Mouse (Mus musculus): ENCODE results near the gene Ghr. TPM values are rescaled to one million over a fixed set of nuclear protein-coding genes. Genes with fewer than 3 reads are reported as not detected.
A peak's percentile ranks its signal among the peaks of the same experiment; 100 is the strongest.

The Ghr gene
- polyA plus RNA-seq, 1 experiment from 2014 or later: 72.0 TPM

- Histone ChIP-seq H3K9me3 (replicated peaks) (no peaks in the 10 kb centered on the region), H3K4me3 (replicated peaks) (no peak overlapping the region), H3K27ac (no peak overlapping the region), H3K27me3 (no peaks in the 10 kb centered on the region), H3K36me3 (no peaks in the 10 kb centered on the region), H3K9ac (no peak overlapping the region), H3K4me2 (no peak overlapping the region), H3K4me1 (peaks cover 17% of the 10 kb centered on the region)
- ATAC-seq (replicated peaks; ENCODE audit: low FRiP score): no peak
- WGBS: 60% methylated on average over 3 of the region's 3 CpGs
These were observed 145.9 kb downstream of the Ghr start for GRCm38 (mm10) chr15:3437381-3437780.

GRCm38 (mm10) chr15:3435637-3436036 lies 147.7 kb downstream of the Ghr start:
- Histone ChIP-seq H3K9ac (no peak overlapping the region), H3K9me3 (replicated peaks) (no peaks in the 10 kb centered on the region), H3K27me3 (no peaks in the 10 kb centered on the region), H3K36me3 (no peaks in the 10 kb centered on the region), H3K4me1 (peaks cover 17% of the 10 kb centered on the region), H3K4me2 (no peak overlapping the region), H3K4me3 (replicated peaks) (no peak overlapping the region), H3K27ac (peak overlapping the region; percentile 58; the same call in 1 of the 2 replicates)
- no peak; the same call in 1 of the 2 replicates for ATAC-seq (replicated peaks; ENCODE audit: low FRiP score)
- WGBS: 8% methylated on average over 4 of the region's 4 CpGs

- Histone ChIP-seq H3K36me3 (no peaks in the 10 kb centered on the region), H3K27ac (no peak overlapping the region), H3K4me2 (no peak overlapping the region), H3K27me3 (no peaks in the 10 kb centered on the region), H3K4me1 (peaks cover 17% of the 10 kb centered on the region), H3K9me3 (replicated peaks) (no peaks in the 10 kb centered on the region), H3K9ac (no peak overlapping the region), H3K4me3 (replicated peaks) (no peak overlapping the region)
- WGBS: 84% methylated on average over 3 of the region's 3 CpGs
- no peak for ATAC-seq (replicated peaks; ENCODE audit: low FRiP score)
These were observed 148.8 kb downstream of the Ghr start for GRCm38 (mm10) chr15:3434461-3434860.

- Histone ChIP-seq H3K4me3 (replicated peaks) (no peak overlapping the region), H3K36me3 (no peaks in the 10 kb centered on the region), H3K27me3 (no peaks in the 10 kb centered on the region), H3K27ac (peak overlapping the region; percentile 75), H3K4me1 (peaks cover 21% of the 10 kb centered on the region), H3K9me3 (replicated peaks) (no peaks in the 10 kb centered on the region), H3K4me2 (no peak overlapping the region), H3K9ac (no peak overlapping the region)
- peak; percentile 80 for ATAC-seq (replicated peaks; ENCODE audit: low FRiP score)
- 28% methylated on average over 7 of the region's 7 CpGs for WGBS
These were observed 150.0 kb downstream of the Ghr start for GRCm38 (mm10) chr15:3433281-3433680.

DNA sequence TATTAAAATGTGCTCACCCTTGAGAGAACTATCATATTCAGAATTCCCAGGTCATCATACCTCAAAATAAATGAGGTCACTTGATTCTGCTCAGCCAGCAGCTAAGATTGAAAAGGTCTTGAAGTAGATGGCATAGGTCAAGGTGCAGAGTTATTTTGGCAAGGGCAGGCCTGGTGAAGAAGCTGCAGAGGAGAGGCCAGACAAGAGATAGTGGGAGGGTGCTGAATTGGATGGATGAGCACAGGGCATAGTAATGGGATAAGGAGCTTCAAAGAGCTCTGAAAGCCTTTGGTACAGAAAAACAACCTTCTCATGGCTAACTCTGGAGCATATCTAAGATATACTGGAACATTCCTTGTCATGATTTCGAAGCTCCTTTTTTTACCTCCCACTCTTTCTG lies 150.5 kb downstream of the Ghr start:
- peaks cover 21% of the 10 kb centered on the region for H3K4me1 ChIP-seq
- H3K4me3 ChIP-seq (replicated peaks): no peak overlapping the region
- 0 out of 2 replicates have a peak overlapping the region, but pooled peaks have one; percentile 75 for H3K27ac ChIP-seq
- H3K36me3 ChIP-seq: no peaks in the 10 kb centered on the region
- peak; percentile 44; the same call in 1 of the 2 replicates for ATAC-seq (replicated peaks; ENCODE audit: low FRiP score)
- no peak overlapping the region for H3K9ac ChIP-seq
- H3K4me2 ChIP-seq: no peak overlapping the region
- no peaks in the 10 kb centered on the region for H3K9me3 ChIP-seq (replicated peaks)
- WGBS: 52% methylated on average over 1 of the region's 1 CpGs
- H3K27me3 ChIP-seq: no peaks in the 10 kb centered on the region

- Histone ChIP-seq H3K9me3 (replicated peaks) (no peaks in the 10 kb centered on the region), H3K4me3 (replicated peaks) (no peak overlapping the region), H3K4me1 (peaks cover 17% of the 10 kb centered on the region), H3K27ac (0 out of 2 replicates have a peak overlapping the region, but pooled peaks have one; percentile 22), H3K36me3 (no peaks in the 10 kb centered on the region), H3K27me3 (no peaks in the 10 kb centered on the region), H3K4me2 (no peak overlapping the region), H3K9ac (no peak overlapping the region)
- ATAC-seq (replicated peaks; ENCODE audit: low FRiP score): peak; percentile 82
These were observed 153.9 kb downstream of the Ghr start for GRCm38 (mm10) chr15:3429417-3429816.

- H3K4me3 ChIP-seq (replicated peaks): no peak overlapping the region
- H3K4me1 ChIP-seq: peaks cover 17% of the 10 kb centered on the region
- ATAC-seq (replicated peaks; ENCODE audit: low FRiP score): no peak
- H3K9ac ChIP-seq: no peak overlapping the region
- no peaks in the 10 kb centered on the region for H3K9me3 ChIP-seq (replicated peaks)
- H3K36me3 ChIP-seq: no peaks in the 10 kb centered on the region
- H3K27ac ChIP-seq: 0 out of 2 replicates have a peak overlapping the region, but pooled peaks have one; percentile 22
- H3K4me2 ChIP-seq: no peak overlapping the region
- 75% methylated on average over 5 of the region's 5 CpGs for WGBS
- no peaks in the 10 kb centered on the region for H3K27me3 ChIP-seq
These were observed 154.3 kb downstream of the Ghr start for GRCm38 (mm10) chr15:3429001-3429400.

GRCm38 (mm10) chr15:3426401-3426800 lies 156.9 kb downstream of the Ghr start:
- Histone ChIP-seq H3K4me1 (0 out of 2 replicates have a peak, but pooled peaks cover 6% of the 10 kb centered on the region), H3K4me3 (replicated peaks) (no peak overlapping the region), H3K9me3 (replicated peaks) (no peaks in the 10 kb centered on the region), H3K36me3 (no peaks in the 10 kb centered on the region), H3K27ac (no peak overlapping the region), H3K4me2 (no peak overlapping the region), H3K27me3 (no peaks in the 10 kb centered on the region), H3K9ac (no peak overlapping the region)
- 28% methylated on average over 4 of the region's 4 CpGs for WGBS
- ATAC-seq (replicated peaks; ENCODE audit: low FRiP score): no peak

- 73% methylated on average over 4 of the region's 4 CpGs for WGBS
- Histone ChIP-seq H3K4me2 (no peak overlapping the region), H3K27ac (no peak overlapping the region), H3K9ac (no peak overlapping the region), H3K27me3 (no peaks in the 10 kb centered on the region), H3K9me3 (replicated peaks) (no peaks in the 10 kb centered on the region), H3K4me3 (replicated peaks) (no peak overlapping the region), H3K4me1 (0 out of 2 replicates have a peak, but pooled peaks cover 3% of the 10 kb centered on the region), H3K36me3 (no peaks in the 10 kb centered on the region)
- no peak for ATAC-seq (replicated peaks; ENCODE audit: low FRiP score)
These were observed 160.1 kb downstream of the Ghr start for GRCm38 (mm10) chr15:3423177-3423576.

GRCm38 (mm10) chr15:3417699-3418098 lies 165.6 kb downstream of the Ghr start:
- Histone ChIP-seq H3K4me3 (replicated peaks) (no peak overlapping the region), H3K4me1 (no peaks in the 10 kb centered on the region), H3K36me3 (no peaks in the 10 kb centered on the region), H3K27ac (no peak overlapping the region), H3K9me3 (replicated peaks) (no peaks in the 10 kb centered on the region), H3K4me2 (no peak overlapping the region), H3K27me3 (no peaks in the 10 kb centered on the region), H3K9ac (no peak overlapping the region)
- 90% methylated on average over 3 of the region's 3 CpGs for WGBS
- ATAC-seq (replicated peaks; ENCODE audit: low FRiP score): no peak

DNA sequence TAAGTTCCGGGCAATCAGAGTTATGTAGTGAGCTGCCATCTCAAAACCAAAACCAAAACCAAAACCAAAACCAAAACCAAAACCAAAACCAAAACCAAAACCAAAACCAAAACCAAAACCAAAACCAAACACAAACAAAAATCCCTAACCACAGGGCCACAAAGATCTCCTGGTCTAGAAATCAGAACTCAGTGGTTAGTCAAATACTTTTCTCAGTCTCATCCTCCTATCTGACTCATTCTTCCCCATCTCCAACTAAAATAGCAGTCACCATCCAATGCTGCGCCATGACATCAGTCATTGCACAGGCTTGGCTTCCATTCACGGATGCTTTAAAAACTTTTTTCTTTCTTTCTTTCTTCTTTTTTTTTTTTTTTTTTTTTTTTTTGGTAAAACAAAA lies 170.2 kb downstream of the Ghr start:
- Histone ChIP-seq H3K36me3 (no peaks in the 10 kb centered on the region), H3K27me3 (no peaks in the 10 kb centered on the region), H3K9me3 (replicated peaks) (no peaks in the 10 kb centered on the region), H3K4me1 (no peaks in the 10 kb centered on the region), H3K27ac (no peak overlapping the region), H3K4me3 (replicated peaks) (no peak overlapping the region), H3K9ac (no peak overlapping the region), H3K4me2 (no peak overlapping the region)
- WGBS: 94% methylated on average over 3 of the region's 3 CpGs
- ATAC-seq (replicated peaks; ENCODE audit: low FRiP score): no peak

DNA sequence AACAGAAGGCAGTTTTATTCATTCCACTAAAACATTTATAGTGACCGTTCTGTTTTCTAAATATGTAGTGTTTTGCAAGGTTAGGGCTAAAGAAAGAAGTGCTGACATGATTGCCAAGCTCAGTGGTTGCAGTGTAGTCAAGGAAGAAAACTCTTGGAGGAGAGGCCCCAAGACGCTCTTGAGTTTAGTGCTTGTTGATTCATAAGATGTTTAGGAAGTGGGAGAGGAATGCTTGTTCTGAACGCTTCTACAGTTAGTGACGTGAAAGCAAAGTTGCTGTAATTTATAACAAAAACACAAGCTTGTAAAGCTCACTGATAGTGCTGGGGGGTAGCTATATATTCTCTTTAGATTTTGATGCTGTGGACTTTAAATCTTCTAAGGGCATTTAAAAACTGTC lies 174.8 kb downstream of the Ghr start:
- no peak overlapping the region for H3K4me2 ChIP-seq
- 48% methylated on average over 4 of the region's 4 CpGs for WGBS
- H3K4me3 ChIP-seq (replicated peaks): no peak overlapping the region
- H3K27ac ChIP-seq: no peak overlapping the region
- no peak overlapping the region for H3K9ac ChIP-seq
- no peaks in the 10 kb centered on the region for H3K9me3 ChIP-seq (replicated peaks)
- H3K36me3 ChIP-seq: no peaks in the 10 kb centered on the region
- no peaks in the 10 kb centered on the region for H3K4me1 ChIP-seq
- H3K27me3 ChIP-seq: no peaks in the 10 kb centered on the region
- no peak for ATAC-seq (replicated peaks; ENCODE audit: low FRiP score)

- Histone ChIP-seq H3K27me3 (no peaks in the 10 kb centered on the region), H3K27ac (no peak overlapping the region), H3K4me1 (peaks cover 20% of the 10 kb centered on the region)
These were observed 184.1 kb downstream of the Ghr start for GRCm38 (mm10) chr15:3399196-3399595.

More at GRCm38 (mm10) chr15:3399196-3399595, 184.1 kb downstream of the Ghr start:
- Histone ChIP-seq H3K36me3 (no peaks in the 10 kb centered on the region), H3K4me2 (no peak overlapping the region), H3K9ac (no peak overlapping the region), H3K9me3 (replicated peaks) (no peaks in the 10 kb centered on the region), H3K4me3 (replicated peaks) (no peak overlapping the region)
- ATAC-seq (replicated peaks; ENCODE audit: low FRiP score): no peak

All from kidney, embryonic 15.5 days (tissue).